Mouse (Mus musculus) brain, adult 2 months (tissue): ENCODE results near the gene Gramd1c.
A peak's percentile ranks its signal among the peaks of the same experiment; 100 is the strongest.

Source experiments
- DNase-seq: peaks from one replicate; pipeline ENCODE4 v3.0.0; 2011; ENCODE audit warnings: low read depth, low spot score

Gene Gramd1c

GRCm38 (mm10) chr16:44018986-44019548 is 44.1 kb downstream of the Gramd1c start:
- DNase-seq: no peak

- no peak for DNase-seq
Measured at GRCm38 (mm10) chr16:44018372-44018771, 44.8 kb downstream of the Gramd1c start.

- DNase-seq: no peak
Measured at GRCm38 (mm10) chr16:44017707-44018106, 45.4 kb downstream of the Gramd1c start.

GRCm38 (mm10) chr16:44016164-44016563 is 47.0 kb downstream of the Gramd1c start:
- no peak for DNase-seq

GRCm38 (mm10) chr16:44015416-44016158 is 47.6 kb downstream of the Gramd1c start:
- no peak for DNase-seq

GRCm38 (mm10) chr16:44011010-44011409 is 52.1 kb downstream of the Gramd1c start:
- no peak for DNase-seq

GRCm38 (mm10) chr16:44002086-44002485 is 61.1 kb downstream of the Gramd1c start:
- DNase-seq: peak; percentile 41

- DNase-seq: peak; percentile 66
Measured at GRCm38 (mm10) chr16:43999541-43999940, 63.6 kb downstream of the Gramd1c start.

GRCm38 (mm10) chr16:43999111-43999510 is 64.0 kb downstream of the Gramd1c start:
- DNase-seq: no peak

- DNase-seq: no peak
Measured at GRCm38 (mm10) chr16:43994623-43995022, 68.5 kb downstream of the Gramd1c start.

GRCm38 (mm10) chr16:43986299-43986698 is 76.8 kb downstream of the Gramd1c start:
- DNase-seq: no peak

GRCm38 (mm10) chr16:43980110-43980609 is 83.0 kb downstream of the Gramd1c start:
- DNase-seq: peak; percentile 21

GRCm38 (mm10) chr16:43979328-43980109 is 83.6 kb downstream of the Gramd1c start, which contains the start of gene Zdhhc23:
TSS of gene Zdhhc23 (minus strand) at chr16:43979791.
- peak; percentile 52 for DNase-seq

- DNase-seq: no peak
Measured at GRCm38 (mm10) chr16:43979010-43979327, 84.2 kb downstream of the Gramd1c start.

GRCm38 (mm10) chr16:43973606-43974220 is 89.4 kb downstream of the Gramd1c start:
- no peak for DNase-seq

- DNase-seq: peak; percentile 63
Measured at GRCm38 (mm10) chr16:43973147-43973546, 90.0 kb downstream of the Gramd1c start.

GRCm38 (mm10) chr16:43972391-43972790 is 90.8 kb downstream of the Gramd1c start:
- DNase-seq: no peak

- no peak for DNase-seq
Measured at GRCm38 (mm10) chr16:43971741-43972140, 91.4 kb downstream of the Gramd1c start.

GRCm38 (mm10) chr16:43971189-43971588 is 92.0 kb downstream of the Gramd1c start:
- no peak for DNase-seq

GRCm38 (mm10) chr16:43970426-43970825 is 92.7 kb downstream of the Gramd1c start:
- no peak for DNase-seq

GRCm38 (mm10) chr16:43965781-43966389 is 97.3 kb downstream of the Gramd1c start:
- DNase-seq: no peak
